Mouse (Mus musculus) neutrophil, adult 5-6 weeks (primary cell): Measurements from ENCODE around the gene Ptprcap. TPM values are rescaled to one million over a fixed set of nuclear protein-coding genes. Genes with fewer than 3 reads are reported as not detected.
"Not testable (repeated sequence)": the region's sequence is repeated elsewhere in the genome, so short reads cannot be mapped to it uniquely, and the experiment has no call there.

ENCODE experiments used
- ATAC-seq: fragments of 151-379, 151-347 bp; 2 replicates; pipeline ENCODE4 v1.8.0; 2017; ENCODE audit warnings: mild to moderate bottlenecking, moderate TSS enrichment; ENCODE audit not compliant: insufficient number of reproducible peaks, poor library complexity, low FRiP score, severe bottlenecking; ENCODE audit errors: extremely low read depth
- total RNA-seq: library from RNA; stranded (forward); fragments of 200-1000 nt; gene quantifications from 2 replicates; pipeline ENCODE4 v1.2.3, GENCODE M21; 2017

Gene Ptprcap
- total RNA-seq, 1 experiment from 2014 or later, result 227 TPM

DNA sequence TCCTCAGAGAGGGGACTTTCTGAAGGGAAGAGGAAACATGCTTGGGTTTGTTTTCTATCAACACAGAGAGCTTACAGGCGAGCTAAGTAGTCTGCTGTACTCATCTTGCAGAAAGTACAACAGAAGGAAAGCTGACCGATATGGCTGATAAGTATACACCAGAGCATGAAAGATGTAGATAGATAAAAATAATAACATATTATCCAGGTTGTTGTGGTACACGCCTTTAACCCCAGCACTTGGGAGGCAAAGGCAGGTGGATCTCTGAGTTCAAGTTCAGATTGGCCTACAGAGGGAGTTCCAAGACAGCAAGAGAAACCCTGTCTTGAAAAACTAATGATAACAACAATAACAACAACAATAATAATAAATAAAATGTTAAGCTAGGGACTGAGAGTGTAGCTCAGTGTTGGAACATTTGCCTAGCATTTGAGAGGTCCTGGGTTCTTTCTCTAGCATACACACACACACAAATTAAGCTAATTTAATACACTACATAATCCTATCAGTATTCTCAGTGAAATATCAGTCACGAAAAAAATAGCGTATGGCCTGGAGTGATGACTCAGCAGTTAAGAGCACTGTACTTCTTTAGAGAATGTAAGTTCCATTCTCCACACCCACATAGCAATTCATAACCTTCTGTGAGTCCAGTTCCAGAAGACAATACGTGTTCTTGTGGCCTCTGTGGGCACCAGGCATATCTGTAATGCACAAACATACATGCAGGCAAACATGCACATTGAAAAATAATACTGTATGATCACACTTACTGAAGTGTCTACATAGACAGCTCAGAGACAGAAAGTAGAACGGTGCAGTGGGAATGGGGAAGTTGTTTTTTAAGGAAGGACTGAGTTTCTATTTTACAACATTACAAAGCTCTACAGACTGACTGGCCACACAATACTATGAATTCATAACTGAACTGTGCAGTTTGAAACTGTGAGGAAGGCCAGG, 30.7 kb upstream of the Ptprcap start:
- ATAC-seq, result no peak

DNA sequence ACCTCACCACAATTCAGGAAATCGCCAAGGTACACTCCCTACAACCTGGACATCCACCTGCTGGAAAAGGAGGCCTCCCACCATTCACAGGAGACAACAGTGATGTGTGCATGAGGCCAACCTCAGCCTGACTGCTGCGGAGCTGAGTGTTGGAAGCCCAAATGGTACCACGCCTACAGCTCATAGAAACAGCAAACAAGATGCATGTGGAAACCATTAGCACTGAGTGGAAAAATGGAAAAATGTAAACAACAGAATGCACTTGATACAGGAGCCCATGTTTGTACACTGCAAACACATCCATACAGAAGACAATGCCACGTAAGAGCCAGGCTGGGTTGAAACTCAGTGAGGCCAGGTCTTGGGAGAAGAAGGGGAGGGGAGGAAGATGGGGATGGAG, 29.0 kb upstream of the Ptprcap start:
- ATAC-seq, result no peak

DNA sequence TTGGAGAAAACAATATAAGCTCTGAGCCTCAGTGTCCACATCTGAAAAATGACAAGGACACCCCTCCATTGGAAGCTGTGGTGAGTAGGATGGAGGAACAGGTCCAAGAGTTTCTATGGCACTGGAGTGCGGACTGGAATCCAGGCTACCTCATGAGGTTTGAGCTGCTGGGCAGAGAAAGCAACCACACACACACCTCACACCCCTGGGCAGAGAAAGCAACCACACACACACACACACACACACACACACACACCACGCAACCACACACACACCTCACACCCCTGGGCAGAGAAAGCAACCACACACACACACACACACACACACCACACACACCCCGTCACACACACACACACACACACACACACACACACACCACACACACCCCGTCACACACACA, 28.1 kb upstream of the Ptprcap start:
- not testable (repeated sequence) for ATAC-seq

DNA sequence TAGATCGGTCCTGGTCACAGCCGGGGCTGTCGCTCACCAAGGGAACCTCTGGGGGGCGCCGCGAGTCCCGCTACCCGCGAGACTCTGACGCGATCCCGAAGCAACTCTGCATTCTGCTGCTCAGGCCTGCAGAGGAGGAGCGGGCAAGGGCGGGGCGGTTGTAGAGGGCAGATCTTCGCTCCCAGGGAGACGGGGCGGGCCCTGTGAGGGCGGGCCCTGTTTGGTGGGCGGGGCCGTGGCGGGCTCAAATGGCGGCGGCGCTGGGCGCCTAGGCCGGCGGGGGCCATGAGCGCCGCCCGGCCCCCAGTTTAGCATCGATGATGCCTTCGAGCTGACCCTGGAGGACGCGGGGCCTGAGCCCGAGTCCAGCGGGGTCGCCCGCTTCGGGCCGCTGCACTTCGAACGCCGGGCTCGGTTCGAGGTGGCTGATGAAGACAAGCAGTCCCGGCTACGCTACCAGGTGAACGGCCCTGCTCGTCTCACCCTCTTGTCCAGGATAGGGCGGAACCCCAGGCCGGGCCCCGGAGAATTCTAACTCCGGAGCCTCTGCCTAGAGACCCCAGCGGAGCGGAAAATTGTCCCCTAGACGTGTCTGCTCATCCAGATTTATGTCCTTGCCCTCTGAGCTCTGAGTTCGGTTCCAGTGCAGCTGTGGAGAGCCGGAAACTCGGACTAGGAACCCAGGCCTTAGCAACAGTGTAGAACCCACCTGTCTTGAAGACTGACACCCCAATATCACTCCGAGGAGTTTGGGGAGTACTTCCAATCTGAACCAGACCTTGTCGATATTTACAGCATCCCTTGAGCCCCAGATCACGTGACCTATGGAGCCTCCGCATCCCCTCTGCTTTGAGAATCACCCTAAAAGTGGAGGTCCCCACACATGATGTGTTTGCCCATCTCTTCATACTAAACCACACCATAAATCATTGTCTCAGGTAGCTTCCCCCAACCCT, 27.4 kb upstream of the Ptprcap start, which contains the start of gene Aip:
Gene Aip, minus strand, starts transcription at position 118 of the 956 bp plus-strand sequence.
- ATAC-seq, result peak; percentile 73

DNA sequence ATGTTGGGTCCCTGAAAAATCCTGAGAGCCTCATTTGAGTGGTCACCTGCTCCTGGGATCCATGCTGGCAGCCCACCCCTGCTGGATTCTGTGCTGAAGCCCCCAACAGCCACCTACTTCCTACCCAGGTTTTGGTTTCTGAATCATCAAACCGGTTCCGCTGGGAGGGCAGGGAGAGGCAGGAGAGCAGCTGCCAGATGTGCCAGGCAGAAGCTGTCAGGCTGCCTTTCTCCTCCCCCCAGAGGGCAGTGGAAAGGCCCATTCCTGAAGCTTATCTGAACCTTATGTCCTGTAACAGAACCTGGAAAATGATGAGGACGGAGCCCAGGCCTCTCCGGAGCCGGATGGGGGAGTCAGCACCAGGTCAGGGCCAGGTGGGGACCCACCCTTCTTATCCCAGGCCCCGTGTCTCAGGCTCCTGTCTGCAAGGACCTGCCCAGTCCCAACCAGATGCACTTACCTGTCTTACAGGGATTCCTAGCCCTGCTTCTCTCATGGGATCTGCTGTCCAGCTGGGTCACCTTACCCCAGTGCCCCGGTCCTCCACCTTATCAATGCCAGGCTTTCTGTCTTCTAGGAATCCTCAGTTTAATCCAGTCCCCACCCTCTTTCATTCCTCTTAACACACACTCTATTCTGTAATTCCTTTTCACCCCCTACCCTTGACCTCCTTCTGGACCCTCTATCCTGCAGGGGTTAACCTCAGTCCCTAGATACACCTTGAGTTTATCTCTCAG, 26.5 kb upstream of the Ptprcap start:
- ATAC-seq, result no peak

DNA sequence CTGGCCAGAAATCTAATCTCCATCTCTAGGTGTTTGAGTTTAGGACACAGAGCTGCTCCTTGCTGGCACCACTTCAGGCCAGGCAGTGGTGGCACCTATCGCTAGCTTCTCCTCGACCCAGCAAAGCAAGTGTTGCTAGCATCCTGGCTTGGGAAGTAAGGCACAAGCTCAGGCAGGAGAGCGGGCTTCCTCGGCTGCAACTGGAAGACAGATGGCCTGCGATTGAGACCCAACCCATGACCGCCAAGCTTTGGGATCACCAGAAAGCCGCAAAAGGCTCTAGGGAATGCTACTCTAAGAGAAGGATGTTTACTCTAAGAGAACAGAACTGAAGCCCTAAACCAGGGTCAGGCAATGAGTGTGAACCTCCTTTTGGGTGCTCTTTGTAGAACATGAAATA, 23.9 kb upstream of the Ptprcap start:
- no peak for ATAC-seq

DNA sequence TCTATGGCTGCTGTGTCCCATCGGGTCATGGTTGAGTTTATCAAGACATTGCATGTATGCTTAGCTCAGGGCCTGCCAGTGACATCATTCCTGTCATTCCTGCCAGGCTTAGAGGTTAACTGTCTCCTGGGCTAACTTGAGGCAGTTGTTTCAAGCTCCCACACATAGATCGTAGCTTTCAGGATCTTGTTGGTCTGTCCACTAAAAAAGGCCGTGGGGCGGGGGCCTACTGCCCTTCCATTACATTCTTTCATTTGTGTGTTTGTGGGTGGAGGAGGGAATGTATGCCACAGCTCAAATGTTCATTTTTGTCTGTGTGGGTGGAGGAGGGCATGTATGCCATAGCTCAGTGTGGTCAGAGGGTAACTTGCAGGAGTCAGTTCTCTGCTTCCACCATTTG, 23.3 kb upstream of the Ptprcap start:
- ATAC-seq, result no peak

DNA sequence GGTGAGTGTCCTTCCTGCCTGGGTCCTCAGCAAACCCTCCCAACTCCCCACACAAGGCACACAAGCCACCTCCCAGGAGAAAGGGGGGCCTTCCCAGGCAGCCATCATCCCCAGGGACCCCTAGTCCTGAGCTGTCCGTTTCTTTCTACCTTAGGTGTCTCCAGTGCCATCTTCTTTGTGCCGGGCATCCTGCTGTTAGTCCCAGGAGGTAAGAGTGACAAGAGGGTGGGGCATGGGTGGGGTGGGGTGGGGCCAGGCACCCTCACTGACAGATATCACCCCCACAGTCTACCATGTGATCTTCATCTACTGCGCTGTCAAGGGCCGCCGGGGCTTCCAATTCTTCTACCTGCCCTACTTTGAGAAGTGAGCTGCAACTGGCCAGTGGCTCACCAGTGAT, 22.3 kb upstream of the Ptprcap start:
- ATAC-seq, result no peak

DNA sequence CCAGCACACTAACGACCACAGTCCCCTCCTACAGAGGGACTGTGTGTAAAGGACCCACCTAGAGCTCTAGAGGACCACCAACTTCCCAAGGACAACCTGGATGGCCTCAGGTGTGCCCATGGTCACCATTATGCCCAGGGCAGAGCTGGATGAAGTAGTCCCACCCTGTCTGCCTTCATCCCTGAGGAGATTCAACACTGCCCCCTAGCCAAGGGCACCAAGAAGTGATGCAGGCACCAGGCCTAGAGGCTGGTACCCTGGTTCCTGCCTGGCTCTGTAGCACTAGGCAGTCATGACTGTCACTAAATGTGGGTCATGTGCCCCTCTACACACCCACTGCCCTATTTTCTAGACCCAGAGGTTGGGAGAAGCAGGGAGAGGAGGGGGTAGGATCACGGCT, 21.6 kb upstream of the Ptprcap start:
- no peak for ATAC-seq

DNA sequence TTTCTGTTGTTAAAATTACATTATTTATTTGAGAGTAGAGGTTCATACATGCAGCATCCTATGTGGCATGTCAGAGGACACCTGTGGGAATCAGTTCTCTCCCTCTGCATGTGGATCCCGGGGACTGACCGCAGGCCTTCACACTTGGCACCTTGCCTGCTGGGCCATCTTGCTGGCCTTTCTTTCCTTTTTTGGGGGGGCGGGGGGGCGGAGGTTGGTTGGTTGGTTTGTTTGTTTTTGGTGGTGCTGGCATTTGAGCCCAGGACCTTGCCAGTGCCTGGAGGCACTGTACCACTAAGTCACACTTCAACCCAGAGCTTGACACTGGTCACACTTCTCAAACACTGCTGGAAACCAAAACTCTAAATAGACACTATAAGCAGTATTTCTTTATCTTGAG, 19.1 kb upstream of the Ptprcap start:
- ATAC-seq, result no peak

DNA sequence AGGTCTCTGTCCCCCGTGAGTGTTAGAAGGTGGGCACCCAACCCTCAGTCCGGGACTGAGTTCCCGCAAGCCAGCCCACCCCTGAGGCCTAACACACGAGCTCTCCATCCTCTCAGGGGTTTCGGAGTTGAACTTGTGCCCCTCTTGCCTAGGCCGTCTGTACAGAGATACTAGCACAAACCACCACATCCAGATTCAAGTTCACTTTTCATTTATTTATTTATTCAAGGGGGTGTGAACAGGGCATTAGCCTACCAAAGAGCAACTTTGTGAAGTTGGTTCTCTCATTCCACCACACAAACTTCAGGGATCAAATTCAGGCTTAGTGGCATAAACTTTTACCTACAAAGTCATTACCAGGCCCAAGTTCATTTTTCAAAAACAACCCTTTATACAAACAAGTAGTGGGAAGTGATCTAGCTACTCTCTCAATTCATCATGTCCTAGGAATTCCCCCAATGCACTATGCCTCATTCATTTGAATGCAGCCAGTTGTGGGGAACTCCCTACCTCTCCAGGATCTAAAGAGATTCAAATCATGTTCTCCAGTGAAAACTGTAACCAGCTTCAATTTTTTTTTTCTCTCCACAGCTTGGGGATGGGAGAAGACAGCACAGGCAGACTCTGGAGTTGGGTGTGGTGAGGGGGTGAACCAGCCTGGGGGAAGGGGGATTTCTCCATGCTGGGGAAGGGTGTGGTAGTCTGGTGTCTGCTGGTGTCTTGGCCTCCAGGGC, 18.0 kb upstream of the Ptprcap start:
- ATAC-seq, result not testable (repeated sequence)

DNA sequence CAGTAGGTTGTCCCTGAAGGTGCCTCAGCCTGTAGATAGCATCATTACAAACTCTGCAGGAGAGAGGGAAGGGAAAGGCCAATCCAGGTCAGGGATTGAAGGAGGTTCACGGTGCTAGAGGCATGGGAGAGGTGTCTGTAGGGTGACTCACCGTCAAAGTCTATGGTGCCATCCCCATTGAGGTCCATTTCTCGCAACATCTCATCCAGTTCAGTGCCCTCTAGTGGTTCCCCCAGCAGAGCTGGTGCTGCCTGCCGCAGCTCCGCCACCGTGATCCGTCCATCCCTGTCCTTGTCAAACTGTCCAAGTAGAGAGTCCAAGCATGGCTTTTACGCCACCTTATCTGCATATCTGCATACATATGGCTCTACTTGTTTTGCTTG, 17.4 kb upstream of the Ptprcap start:
- peak; percentile 71 for ATAC-seq

DNA sequence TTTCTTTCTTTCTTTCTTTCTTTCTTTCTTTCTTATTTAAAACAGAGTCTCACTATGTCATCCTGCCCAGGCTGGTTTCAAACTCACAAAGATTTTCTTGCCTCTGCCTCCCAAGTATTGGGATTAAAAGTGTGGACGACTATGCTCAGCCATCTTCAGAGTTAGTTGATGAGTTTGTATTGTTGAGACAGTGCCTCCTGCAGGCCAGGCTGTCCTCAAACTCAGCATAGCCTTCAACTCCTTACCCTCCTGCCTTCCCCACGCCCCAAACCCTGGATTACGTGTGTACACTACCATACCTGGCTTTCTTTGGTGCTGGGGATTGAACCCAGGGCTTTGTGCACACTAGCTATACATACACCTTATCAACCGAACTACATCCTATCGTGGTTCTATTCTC, 16.9 kb upstream of the Ptprcap start:
- no peak for ATAC-seq

DNA sequence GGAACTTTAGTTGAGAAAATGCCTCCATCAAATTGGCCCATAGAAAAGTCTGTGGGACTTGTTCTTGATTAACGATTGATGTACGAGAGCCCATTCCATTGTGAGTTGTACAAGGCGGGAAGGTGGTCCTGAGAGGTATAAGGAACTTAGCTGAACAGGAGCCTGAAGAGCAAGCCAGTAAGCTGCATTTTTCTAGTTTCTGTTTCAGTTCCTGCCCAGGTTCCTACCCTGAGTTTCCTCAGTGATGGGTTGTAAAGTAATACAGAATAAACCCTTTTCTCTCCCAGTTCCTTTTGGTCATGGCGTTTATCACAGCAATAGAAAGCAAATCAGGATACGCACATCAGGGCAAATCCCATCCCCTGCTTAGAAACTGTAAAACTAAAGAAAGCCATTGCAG, 15.5 kb upstream of the Ptprcap start:
- peak; percentile 27; the same call in 1 of the 2 replicates for ATAC-seq

DNA sequence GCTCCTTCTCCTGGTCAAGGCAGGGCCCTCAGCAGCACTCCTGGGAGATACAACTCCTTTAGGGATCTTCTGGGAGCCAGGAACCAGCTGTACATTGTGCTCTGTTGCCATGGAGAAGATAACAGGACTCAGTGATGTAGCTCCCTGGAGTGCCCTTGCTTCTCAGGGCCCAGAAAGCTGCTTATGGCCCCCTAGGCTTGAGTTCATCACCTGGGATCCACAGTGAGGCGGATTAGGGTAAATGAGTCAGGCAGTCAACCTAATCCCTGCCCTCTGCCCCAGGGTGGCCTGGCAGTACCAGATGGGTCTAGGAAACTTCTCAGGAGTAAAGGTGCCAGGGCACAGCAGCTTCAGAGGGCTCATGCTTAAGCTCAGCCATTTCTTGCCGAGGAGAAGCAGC, 14.0 kb upstream of the Ptprcap start, which contains the start of gene Gpr152:
Gene Gpr152, plus strand, starts transcription at position 342 of the 400 bp plus-strand sequence.
- no peak for ATAC-seq

DNA sequence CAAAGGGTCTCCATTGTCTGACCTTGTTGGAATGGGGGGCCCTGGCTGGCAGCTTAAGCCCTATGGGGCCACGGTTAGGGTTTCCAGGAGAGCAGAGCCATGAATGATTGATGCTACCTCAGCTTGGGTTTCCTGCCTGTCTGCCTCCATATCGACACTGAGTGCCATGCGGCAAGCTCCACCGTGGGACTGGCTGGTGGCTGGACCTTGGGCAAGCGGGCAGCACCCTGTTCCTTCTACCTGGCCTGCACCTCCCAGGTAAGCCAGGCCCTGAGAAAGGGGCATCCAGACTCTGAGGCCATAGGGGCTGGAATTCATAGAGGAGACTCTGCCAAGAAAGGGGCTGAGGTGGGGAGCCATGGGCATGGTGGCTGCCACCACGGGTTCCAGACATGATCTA, 13.3 kb upstream of the Ptprcap start:
- ATAC-seq, result no peak

DNA sequence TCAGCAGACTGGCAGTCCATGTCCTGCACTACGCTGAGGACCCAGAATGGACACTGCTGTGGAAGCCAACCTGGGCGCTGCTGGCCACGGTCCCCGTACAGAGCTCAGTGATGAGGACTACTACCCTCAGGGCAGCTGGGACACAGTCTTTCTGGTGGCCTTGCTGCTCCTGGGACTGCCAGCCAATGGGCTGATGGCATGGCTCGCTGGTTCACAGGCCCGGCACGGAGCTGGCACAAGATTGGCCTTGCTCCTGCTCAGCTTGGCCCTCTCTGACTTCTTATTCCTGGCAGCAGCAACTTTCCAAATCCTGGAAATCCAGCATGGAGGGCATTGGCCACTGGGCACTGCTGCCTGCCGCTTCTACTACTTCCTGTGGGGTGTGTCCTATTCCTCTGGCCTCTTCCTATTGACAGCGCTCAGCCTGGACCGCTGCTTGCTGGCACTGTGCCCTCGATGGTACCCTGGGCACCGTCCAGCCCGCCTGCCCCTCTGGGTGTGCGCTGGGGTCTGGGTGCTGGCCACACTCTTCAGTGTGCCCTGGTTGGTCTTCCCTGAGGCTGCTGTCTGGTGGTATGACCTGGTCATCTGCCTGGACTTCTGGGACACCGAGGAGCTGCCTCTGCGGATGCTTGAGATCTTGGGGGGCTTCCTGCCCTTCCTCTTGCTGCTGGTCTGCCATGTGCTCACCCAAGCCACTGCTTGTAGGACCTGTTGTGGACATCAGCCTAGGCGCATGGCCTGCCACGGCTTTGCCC, 10.8 kb upstream of the Ptprcap start:
- ATAC-seq, result no peak
